ENCODE assay signal across 22 mouse cellular contexts in the genomic region with DNA sequence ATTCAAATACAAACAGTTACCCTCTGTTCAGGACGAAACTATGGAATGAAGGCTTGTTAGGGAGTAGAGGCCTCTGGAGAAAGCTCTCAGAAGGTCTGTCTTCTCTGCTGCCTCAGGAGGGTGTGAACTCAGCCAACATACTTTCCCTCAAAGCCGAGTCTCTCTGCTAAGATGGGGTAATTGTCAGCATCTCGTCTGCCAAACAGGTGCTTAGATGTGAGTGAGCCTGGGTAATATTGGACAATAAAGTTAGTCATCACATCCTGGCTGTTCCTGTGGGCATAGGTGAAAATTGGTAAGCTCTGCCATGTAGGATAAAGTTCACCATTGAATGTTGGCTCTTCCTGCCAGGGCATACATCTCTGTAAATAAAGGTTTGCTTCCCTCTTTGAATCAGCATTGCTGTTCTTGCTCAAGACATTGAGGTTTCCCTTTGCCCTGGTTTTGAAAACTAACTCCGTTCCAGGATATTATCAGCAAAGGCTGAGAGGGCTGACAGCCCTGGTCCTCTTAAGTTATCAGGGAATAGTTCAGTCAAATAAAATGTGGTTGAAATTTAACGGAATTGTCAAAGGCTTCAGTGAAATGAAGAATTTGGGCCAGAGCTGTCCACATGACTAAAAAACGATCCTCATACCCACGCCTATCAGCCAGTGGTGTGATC. TPM values are rescaled to one million over a fixed set of nuclear protein-coding genes. Genes with fewer than 3 reads are reported as not detected.
A peak's percentile ranks its signal among the peaks of the same experiment; 100 is the strongest.
DNase-seq lines count a peak whose midpoint lies in the region; ATAC-seq lines count a peak whose summit lies in the region.
"Had no signal": no experiment of that assay in that cellular context is flagged by ENCODE, and none has a peak within 500 bp of the region (broad histone marks: within the 10 kb centered on the region; RNA-seq: fewer than 3 reads in every experiment).

No protein-coding gene starts in this region.

- peak; percentile 85 for ATAC-seq in intestine, embryonic 16.5 days
- no peak for ATAC-seq in hindbrain, embryonic 12.5 days (ENCODE audit: low FRiP score)
- ATAC-seq: forebrain, embryonic 14.5 days; hindbrain, postnatal 0 days had no signal

- H3K4me2 ChIP-seq in intestine, embryonic 16.5 days (ENCODE audit: low read depth, low read length) = no peak overlapping the region
- no peak overlapping the region for H3K4me2 ChIP-seq in hindbrain, embryonic 12.5 days (replicated peaks)
- H3K4me2 ChIP-seq: hindbrain, embryonic 13.5 days had no signal

- H3K9me3 ChIP-seq in intestine, embryonic 16.5 days (ENCODE audit: control insufficient read depth, low read length) = no peaks in the 10 kb centered on the region
- H3K9me3 ChIP-seq in hindbrain, embryonic 12.5 days (replicated peaks) = no peaks in the 10 kb centered on the region
- H3K9me3 ChIP-seq: embryonic facial prominence, embryonic 10.5 days; forebrain, embryonic 10.5 days; heart, embryonic 10.5 days; hindbrain, embryonic 13.5 days had no signal

- peak; percentile 49 for DNase-seq in lung, postnatal 36 days
- DNase-seq in lung, postnatal 14 days = no peak
- DNase-seq in fat pad, adult 2 months (ENCODE audit: extremely low read depth, low read depth, low spot score) = peak; percentile 99
- DNase-seq in ovary, postnatal 36 days (ENCODE audit: low spot score) = no peak
- no peak for DNase-seq in frontal cortex, postnatal 10 days (ENCODE audit: low spot score in 2 of 2)
- DNase-seq: adrenal gland, postnatal 25 days; cerebellum, adult 2 months; cerebellum, postnatal 10 days; gastrocnemius, postnatal 36 days; heart, adult 18-20 months; heart, postnatal 10 days; heart, postnatal 4 days had no signal

- H3K9ac ChIP-seq in intestine, embryonic 16.5 days (ENCODE audit: low read depth, low read length) = no peak overlapping the region
- no peak overlapping the region for H3K9ac ChIP-seq in hindbrain, embryonic 12.5 days
- H3K9ac ChIP-seq: hindbrain, embryonic 13.5 days had no signal

- H3K27me3 ChIP-seq in intestine, embryonic 16.5 days (replicated peaks; ENCODE audit: control insufficient read depth, insufficient read depth, low read length) = no peaks in the 10 kb centered on the region
- no peaks in the 10 kb centered on the region for H3K27me3 ChIP-seq in hindbrain, embryonic 12.5 days
- H3K27me3 ChIP-seq: hindbrain, embryonic 13.5 days had no signal

- H3K36me3 ChIP-seq in intestine, embryonic 16.5 days (ENCODE audit: control insufficient read depth, insufficient read depth, low read length) = no peaks in the 10 kb centered on the region
- no peaks in the 10 kb centered on the region for H3K36me3 ChIP-seq in hindbrain, embryonic 12.5 days
- H3K36me3 ChIP-seq: embryonic facial prominence, embryonic 10.5 days; forebrain, embryonic 10.5 days; heart, embryonic 10.5 days; hindbrain, embryonic 13.5 days had no signal

- no peaks in the 10 kb centered on the region for H3K4me1 ChIP-seq in intestine, embryonic 16.5 days (ENCODE audit: control insufficient read depth, insufficient read depth, low read length)
- H3K4me1 ChIP-seq in hindbrain, embryonic 12.5 days = no peaks in the 10 kb centered on the region
- H3K4me1 ChIP-seq: embryonic facial prominence, embryonic 10.5 days; forebrain, embryonic 10.5 days; hindbrain, embryonic 13.5 days had no signal

- no peak overlapping the region for H3K4me3 ChIP-seq in intestine, embryonic 16.5 days (ENCODE audit: low read length)
- no peak overlapping the region for H3K4me3 ChIP-seq in hindbrain, embryonic 12.5 days
- H3K4me3 ChIP-seq: embryonic facial prominence, embryonic 10.5 days; forebrain, embryonic 10.5 days; heart, embryonic 10.5 days; hindbrain, embryonic 13.5 days had no signal

- WGBS in intestine, embryonic 16.5 days = 53% methylated on average over 7 of the region's 7 CpGs
- 83% methylated on average over 7 of the region's 7 CpGs for WGBS in hindbrain, embryonic 12.5 days

- H3K27ac ChIP-seq in intestine, embryonic 16.5 days (ENCODE audit: low read length) = 0 out of 2 replicates have a peak overlapping the region, but pooled peaks have one; percentile 18
- H3K27ac ChIP-seq in hindbrain, embryonic 12.5 days = no peak overlapping the region
- H3K27ac ChIP-seq: embryonic facial prominence, embryonic 10.5 days; forebrain, embryonic 10.5 days; heart, embryonic 10.5 days; hindbrain, embryonic 13.5 days; hindbrain, postnatal 0 days had no signal

RNA-seq across cellular contexts. Expression of a gene that starts 14.6 kb away (rescaled TPM):
- 4,478 and 6,129 TPM in 2 replicates for polyA plus RNA-seq in intestine, embryonic 16.5 days (2015; fragmentation: Nextera tagmentation; extraction: Ambion mirVana)
- not detected in 2 replicates for polyA plus RNA-seq in hindbrain, embryonic 12.5 days (2016; fragmentation: Nextera tagmentation; extraction: Ambion mirVana)
- polyA plus RNA-seq: cerebellum, adult 2 months; embryonic facial prominence, embryonic 10.5 days; embryonic facial prominence, embryonic 14.5 days; forebrain, embryonic 10.5 days; forebrain, embryonic 14.5 days; heart, embryonic 14.5 days; hindbrain, embryonic 13.5 days; hindbrain, postnatal 0 days had no signal

RNA-seq across cellular contexts. Expression of a gene that starts 40.8 kb away (rescaled TPM):
- polyA plus RNA-seq in intestine, embryonic 16.5 days (2015; fragmentation: Nextera tagmentation; extraction: Ambion mirVana) = 83.8 and 95.1 TPM in 2 replicates
- 5.3 and 5.4 TPM in 2 replicates for polyA plus RNA-seq in hindbrain, embryonic 12.5 days (2016; fragmentation: Nextera tagmentation; extraction: Ambion mirVana)

Comparison
In these comparisons a context has a peak if more than half of its experiments do, and no peak if none do; other contexts are left out.
1. DNase-seq: peak in lung, postnatal 36 days (single experiment) and fat pad, adult 2 months (single experiment); none in lung, postnatal 14 days (single experiment), ovary, postnatal 36 days (single experiment) and frontal cortex, postnatal 10 days (0 of 2).
2. RNA of a gene that starts 14.6 kb away (polyA plus RNA-seq): 4,478 to 6,129 TPM in intestine, embryonic 16.5 days; not detected in hindbrain, embryonic 12.5 days; every median in the first group is over 1,000 times any median in the second.
3. RNA of a gene that starts 40.8 kb away (polyA plus RNA-seq): 83.8 to 95.1 TPM in intestine, embryonic 16.5 days; 5.3 to 5.4 TPM in hindbrain, embryonic 12.5 days; every median in the first group is over 10 times any median in the second.